Mouse (Mus musculus): ENCODE data around the gene Plek2. TPM values are rescaled to one million over a fixed set of nuclear protein-coding genes. Genes with fewer than 3 reads are reported as not detected.

The Plek2 gene
- polyA plus RNA-seq (2012; rRNA removed): 0.35 and 1.4 TPM in 2 replicates

- H3K4me3 ChIP-seq (replicated peaks; ENCODE audit: extremely low read depth, low read depth, low read length): peak within 1 kb of the TSS; percentile 87
- H3K4me1 ChIP-seq (ENCODE audit: control insufficient read depth, insufficient read depth, low read length): peaks cover 4% of the 10 kb centered on the region; the same call in 1 of the 2 replicates
- peak; percentile 82 for DNase-seq
- TF ChIP-seq POLR2A (IDR thresholded peaks at IDR 0.05; ENCODE audit: borderline replicate concordance, extremely low read depth, low read depth, low read length): peak; percentile 27; the same call in 1 of the 2 replicates
- no peak for TF ChIP-seq CTCF (IDR thresholded peaks at IDR 0.05; ENCODE audit: insufficient read depth, low read length)
- WGBS: 2% methylated on average over 38 of the region's 38 CpGs
Observed at GRCm38 (mm10) chr12:78906707-78907162, at the start of gene Plek2. Gene Plek2, minus strand, starts transcription at chr12:78906964.

- TF ChIP-seq POLR2A (IDR thresholded peaks at IDR 0.05; ENCODE audit: borderline replicate concordance, extremely low read depth, low read depth, low read length): no peak
- no peak for TF ChIP-seq CTCF (IDR thresholded peaks at IDR 0.05; ENCODE audit: insufficient read depth, low read length)
- DNase-seq: no peak
- Histone ChIP-seq H3K4me3 (replicated peaks; ENCODE audit: extremely low read depth, low read depth, low read length) (no peak overlapping the region), H3K4me1 (ENCODE audit: control insufficient read depth, insufficient read depth, low read length) (no peaks in the 10 kb centered on the region)
- WGBS: 84% methylated on average over 4 of the region's 4 CpGs
Observed at GRCm38 (mm10) chr12:78956405-78956804, 49.6 kb upstream of the Plek2 start.

GRCm38 (mm10) chr12:78952484-78952883 lies 45.7 kb upstream of the Plek2 start:
- no peak for DNase-seq
- Histone ChIP-seq H3K4me3 (replicated peaks; ENCODE audit: extremely low read depth, low read depth, low read length) (no peak overlapping the region), H3K4me1 (ENCODE audit: control insufficient read depth, insufficient read depth, low read length) (no peaks in the 10 kb centered on the region)
- TF ChIP-seq POLR2A (IDR thresholded peaks at IDR 0.05; ENCODE audit: borderline replicate concordance, extremely low read depth, low read depth, low read length) (no peak), CTCF (IDR thresholded peaks at IDR 0.05; ENCODE audit: insufficient read depth, low read length) (no peak)
- 65% methylated on average over 3 of the region's 3 CpGs for WGBS

GRCm38 (mm10) chr12:78952053-78952452 lies 45.3 kb upstream of the Plek2 start:
- no peak for DNase-seq
- TF ChIP-seq CTCF (IDR thresholded peaks at IDR 0.05; ENCODE audit: insufficient read depth, low read length): no peak
- no peak for TF ChIP-seq POLR2A (IDR thresholded peaks at IDR 0.05; ENCODE audit: borderline replicate concordance, extremely low read depth, low read depth, low read length)
- WGBS: 52% methylated on average over 11 of the region's 11 CpGs

GRCm38 (mm10) chr12:78947661-78948060 lies 40.9 kb upstream of the Plek2 start:
- TF ChIP-seq POLR2A (IDR thresholded peaks at IDR 0.05; ENCODE audit: borderline replicate concordance, extremely low read depth, low read depth, low read length): no peak
- TF ChIP-seq CTCF (IDR thresholded peaks at IDR 0.05; ENCODE audit: insufficient read depth, low read length): no peak
- no peak for DNase-seq
- Histone ChIP-seq H3K4me1 (ENCODE audit: control insufficient read depth, insufficient read depth, low read length) (no peaks in the 10 kb centered on the region), H3K4me3 (replicated peaks; ENCODE audit: extremely low read depth, low read depth, low read length) (no peak overlapping the region)
- WGBS: 58% methylated on average over 5 of the region's 5 CpGs

More at GRCm38 (mm10) chr12:78952053-78952452, 45.3 kb upstream of the Plek2 start:
- Histone ChIP-seq H3K4me1 (ENCODE audit: control insufficient read depth, insufficient read depth, low read length) (no peaks in the 10 kb centered on the region), H3K4me3 (replicated peaks; ENCODE audit: extremely low read depth, low read depth, low read length) (no peak overlapping the region)

- DNase-seq: no peak
- Histone ChIP-seq H3K4me1 (ENCODE audit: control insufficient read depth, insufficient read depth, low read length) (no peaks in the 10 kb centered on the region), H3K4me3 (replicated peaks; ENCODE audit: extremely low read depth, low read depth, low read length) (no peak overlapping the region)
- TF ChIP-seq POLR2A (IDR thresholded peaks at IDR 0.05; ENCODE audit: borderline replicate concordance, extremely low read depth, low read depth, low read length) (no peak), CTCF (IDR thresholded peaks at IDR 0.05; ENCODE audit: insufficient read depth, low read length) (no peak)
- 67% methylated on average over 6 of the region's 6 CpGs for WGBS
Observed at GRCm38 (mm10) chr12:78947161-78947560, 40.4 kb upstream of the Plek2 start.

- WGBS: 84% methylated on average over 6 of the region's 6 CpGs
- no peak for TF ChIP-seq CTCF (IDR thresholded peaks at IDR 0.05; ENCODE audit: insufficient read depth, low read length)
- no peak for TF ChIP-seq POLR2A (IDR thresholded peaks at IDR 0.05; ENCODE audit: borderline replicate concordance, extremely low read depth, low read depth, low read length)
- Histone ChIP-seq H3K4me1 (ENCODE audit: control insufficient read depth, insufficient read depth, low read length) (no peaks in the 10 kb centered on the region), H3K4me3 (replicated peaks; ENCODE audit: extremely low read depth, low read depth, low read length) (no peak overlapping the region)
- no peak for DNase-seq
Observed at GRCm38 (mm10) chr12:78942931-78943330, 36.2 kb upstream of the Plek2 start.

- no peak for DNase-seq
- 80% methylated on average over 5 of the region's 5 CpGs for WGBS
- no peaks in the 10 kb centered on the region for H3K4me1 ChIP-seq (ENCODE audit: control insufficient read depth, insufficient read depth, low read length)
- TF ChIP-seq CTCF (IDR thresholded peaks at IDR 0.05; ENCODE audit: insufficient read depth, low read length): no peak
- TF ChIP-seq POLR2A (IDR thresholded peaks at IDR 0.05; ENCODE audit: borderline replicate concordance, extremely low read depth, low read depth, low read length): no peak
- H3K4me3 ChIP-seq (replicated peaks; ENCODE audit: extremely low read depth, low read depth, low read length): no peak overlapping the region
Observed at GRCm38 (mm10) chr12:78940081-78940480, 33.3 kb upstream of the Plek2 start.

- 54% methylated on average over 7 of the region's 7 CpGs for WGBS
- no peak for DNase-seq
- TF ChIP-seq POLR2A (IDR thresholded peaks at IDR 0.05; ENCODE audit: borderline replicate concordance, extremely low read depth, low read depth, low read length) (no peak), CTCF (IDR thresholded peaks at IDR 0.05; ENCODE audit: insufficient read depth, low read length) (no peak)
- Histone ChIP-seq H3K4me3 (replicated peaks; ENCODE audit: extremely low read depth, low read depth, low read length) (no peak overlapping the region), H3K4me1 (ENCODE audit: control insufficient read depth, insufficient read depth, low read length) (no peaks in the 10 kb centered on the region)
Observed at GRCm38 (mm10) chr12:78939393-78940037, 32.8 kb upstream of the Plek2 start.

GRCm38 (mm10) chr12:78936494-78936893 lies 29.7 kb upstream of the Plek2 start:
- Histone ChIP-seq H3K4me1 (ENCODE audit: control insufficient read depth, insufficient read depth, low read length) (no peaks in the 10 kb centered on the region), H3K4me3 (replicated peaks; ENCODE audit: extremely low read depth, low read depth, low read length) (no peak overlapping the region)
- no peak for DNase-seq
- WGBS: 57% methylated on average over 4 of the region's 4 CpGs
- TF ChIP-seq POLR2A (IDR thresholded peaks at IDR 0.05; ENCODE audit: borderline replicate concordance, extremely low read depth, low read depth, low read length): no peak
- no peak for TF ChIP-seq CTCF (IDR thresholded peaks at IDR 0.05; ENCODE audit: insufficient read depth, low read length)
